Mouse (Mus musculus): Measurements from ENCODE around the gene Trappc2l. TPM values are rescaled to one million over a fixed set of nuclear protein-coding genes. Genes with fewer than 3 reads are reported as not detected.

Gene Trappc2l
- polyA plus RNA-seq, 1 experiment from 2014 or later, result 110 TPM

DNA sequence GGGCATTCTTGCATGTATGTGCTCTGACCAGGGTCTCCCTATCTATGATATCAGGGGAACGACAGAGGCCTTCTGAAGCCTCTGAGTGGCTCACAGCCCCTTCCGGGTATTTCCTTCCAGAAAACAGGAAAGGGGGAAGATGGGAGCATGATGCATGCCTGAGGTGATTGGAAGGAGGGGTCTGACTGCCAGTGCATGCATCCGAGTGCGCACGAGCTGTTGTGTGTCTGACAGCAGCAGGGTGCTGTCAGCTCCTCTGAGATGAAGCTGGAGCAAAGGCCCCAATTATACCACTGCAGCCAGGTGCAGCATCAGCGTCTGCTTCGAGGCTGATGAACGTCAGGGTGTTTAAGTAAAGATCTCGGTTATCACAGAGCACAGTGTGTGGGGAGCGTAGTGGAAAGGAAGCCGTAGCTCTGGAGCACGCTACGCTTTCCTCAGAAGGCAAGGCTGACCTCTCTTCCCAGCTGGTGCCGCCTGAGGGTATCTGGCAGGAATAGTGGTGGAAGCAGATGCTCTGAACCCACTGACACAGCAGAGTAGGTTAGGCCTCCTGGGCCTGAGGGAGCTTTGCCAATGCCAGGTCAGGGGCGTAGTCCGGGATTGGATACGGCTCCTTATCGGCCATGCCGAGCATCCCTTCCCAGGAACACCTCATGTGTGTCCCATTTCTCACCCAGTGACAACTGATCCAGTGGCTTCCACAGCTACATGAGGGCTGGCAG lies 17.5 kb upstream of the Trappc2l start:
- Histone ChIP-seq H3K9me3 (ENCODE audit: control insufficient read depth, low read length) (no peaks in the 10 kb centered on the region), H3K4me3 (ENCODE audit: low read length) (no peak overlapping the region), H3K27me3 (replicated peaks; ENCODE audit: control insufficient read depth, insufficient read depth, low read length) (no peaks in the 10 kb centered on the region), H3K36me3 (ENCODE audit: control insufficient read depth, insufficient read depth, low read length) (no peaks in the 10 kb centered on the region; the same call in 1 of the 2 replicates), H3K4me1 (ENCODE audit: control insufficient read depth, insufficient read depth, low read depth, low read length) (peaks cover 7% of the 10 kb centered on the region), H3K4me2 (ENCODE audit: low read length) (no peak overlapping the region), H3K27ac (ENCODE audit: low read depth, low read length) (peak overlapping the region; percentile 59), H3K9ac (ENCODE audit: low read depth, low read length) (peak overlapping the region; percentile 41)
- peak; percentile 42; the same call in 1 of the 2 replicates for ATAC-seq
- 64% methylated on average over 19 of the region's 19 CpGs for WGBS

DNA sequence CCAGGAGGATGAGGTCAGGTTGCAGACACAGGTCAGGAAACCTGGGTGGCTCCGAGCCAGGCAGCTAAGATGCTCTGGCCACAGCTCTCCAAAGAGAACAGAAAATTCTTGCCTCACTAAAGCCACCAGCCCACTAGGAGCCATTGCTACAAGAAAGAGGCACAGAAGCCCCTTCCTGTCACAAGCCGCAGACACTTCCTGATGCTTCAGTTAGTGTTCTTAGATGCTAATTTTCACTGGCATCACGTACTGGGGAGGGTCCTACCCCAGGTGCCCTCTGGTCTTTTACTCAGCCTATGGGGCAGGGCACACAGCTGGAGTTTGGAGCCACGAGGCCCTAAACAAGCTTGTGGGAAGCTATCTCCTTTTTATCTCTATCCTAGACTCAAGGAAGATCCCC lies 15.4 kb upstream of the Trappc2l start:
- Histone ChIP-seq H3K9me3 (ENCODE audit: control insufficient read depth, low read length) (no peaks in the 10 kb centered on the region), H3K27me3 (replicated peaks; ENCODE audit: control insufficient read depth, insufficient read depth, low read length) (no peaks in the 10 kb centered on the region), H3K36me3 (ENCODE audit: control insufficient read depth, insufficient read depth, low read length) (no peaks in the 10 kb centered on the region; the same call in 1 of the 2 replicates), H3K4me2 (ENCODE audit: low read length) (no peak overlapping the region), H3K4me1 (ENCODE audit: control insufficient read depth, insufficient read depth, low read depth, low read length) (peaks cover 7% of the 10 kb centered on the region), H3K27ac (ENCODE audit: low read depth, low read length) (no peak overlapping the region), H3K4me3 (ENCODE audit: low read length) (no peak overlapping the region), H3K9ac (ENCODE audit: low read depth, low read length) (no peak overlapping the region)
- ATAC-seq, result no peak
- 51% methylated on average over 4 of the region's 4 CpGs for WGBS

DNA sequence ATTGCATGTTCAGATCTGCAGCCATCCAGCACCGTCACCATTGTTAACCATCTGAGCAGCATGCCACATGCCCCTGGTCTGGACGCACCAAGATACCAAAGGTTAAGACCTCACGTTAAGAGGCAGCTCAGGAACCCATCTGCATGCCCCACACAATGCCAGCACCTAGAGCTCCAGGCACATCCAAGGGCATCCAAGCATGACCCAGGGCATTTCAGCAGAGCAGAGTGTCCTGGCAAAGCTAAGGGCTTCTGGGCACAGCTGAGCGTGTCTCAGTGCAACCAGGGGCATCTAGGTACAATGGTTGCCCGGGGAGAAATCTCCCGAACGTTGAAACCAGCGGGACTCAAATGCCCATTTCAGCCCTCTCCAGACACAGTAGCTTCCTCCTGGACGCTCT lies 10.8 kb upstream of the Trappc2l start:
- no peak overlapping the region for H3K4me2 ChIP-seq (ENCODE audit: low read length)
- no peak overlapping the region for H3K9ac ChIP-seq (ENCODE audit: low read depth, low read length)
- ATAC-seq, result no peak
- no peaks in the 10 kb centered on the region for H3K9me3 ChIP-seq (ENCODE audit: control insufficient read depth, low read length)
- H3K27ac ChIP-seq (ENCODE audit: low read depth, low read length), result no peak overlapping the region
- H3K4me1 ChIP-seq (ENCODE audit: control insufficient read depth, insufficient read depth, low read depth, low read length), result no peaks in the 10 kb centered on the region
- no peaks in the 10 kb centered on the region for H3K36me3 ChIP-seq (ENCODE audit: control insufficient read depth, insufficient read depth, low read length)
- no peaks in the 10 kb centered on the region for H3K27me3 ChIP-seq (replicated peaks; ENCODE audit: control insufficient read depth, insufficient read depth, low read length)
- WGBS, result 90% methylated on average over 9 of the region's 9 CpGs
- no peak overlapping the region for H3K4me3 ChIP-seq (ENCODE audit: low read length)

- H3K27me3 ChIP-seq (replicated peaks; ENCODE audit: control insufficient read depth, insufficient read depth, low read length), result no peaks in the 10 kb centered on the region
- H3K27ac ChIP-seq (ENCODE audit: low read depth, low read length), result no peak overlapping the region
- no peaks in the 10 kb centered on the region for H3K9me3 ChIP-seq (ENCODE audit: control insufficient read depth, low read length)
- H3K36me3 ChIP-seq (ENCODE audit: control insufficient read depth, insufficient read depth, low read length), result no peaks in the 10 kb centered on the region
- no peaks in the 10 kb centered on the region for H3K4me1 ChIP-seq (ENCODE audit: control insufficient read depth, insufficient read depth, low read depth, low read length)
- no peak overlapping the region for H3K4me3 ChIP-seq (ENCODE audit: low read length)
- no peak for ATAC-seq
- no peak overlapping the region for H3K9ac ChIP-seq (ENCODE audit: low read depth, low read length)
- WGBS, result 76% methylated on average over 1 of the region's 1 CpGs
- no peak overlapping the region for H3K4me2 ChIP-seq (ENCODE audit: low read length)
Measured at GRCm38 (mm10) chr8:122604640-122605039, 6.8 kb upstream of the Trappc2l start.

DNA sequence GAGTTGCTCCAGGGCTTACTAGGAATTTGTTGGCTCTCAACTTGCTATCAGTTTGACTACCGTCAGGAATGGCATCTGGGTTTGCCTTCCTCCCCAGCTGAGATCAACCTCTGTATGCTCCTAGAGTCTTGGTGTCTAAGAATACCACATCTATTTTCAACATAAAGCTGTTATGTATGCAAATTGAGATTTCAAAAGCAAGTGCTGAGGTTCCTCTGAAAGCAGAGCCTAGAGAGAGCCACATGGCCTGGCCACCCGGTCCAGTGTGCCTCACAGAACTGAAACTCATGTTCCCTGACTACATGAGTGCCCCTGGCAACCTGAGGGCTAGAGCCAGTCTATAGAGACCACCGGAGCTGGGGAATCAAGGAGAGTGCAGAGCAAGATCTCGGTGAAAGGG lies 6.1 kb upstream of the Trappc2l start:
- ATAC-seq, result no peak
- WGBS, result 79% methylated on average over 4 of the region's 4 CpGs
- no peak overlapping the region for H3K27ac ChIP-seq (ENCODE audit: low read depth, low read length)

GRCm38 (mm10) chr8:122606810-122607209 lies 4.6 kb upstream of the Trappc2l start:
- H3K27me3 ChIP-seq (replicated peaks; ENCODE audit: control insufficient read depth, insufficient read depth, low read length), result no peaks in the 10 kb centered on the region
- H3K4me3 ChIP-seq (ENCODE audit: low read length), result no peak overlapping the region
- H3K36me3 ChIP-seq (ENCODE audit: control insufficient read depth, insufficient read depth, low read length), result no peaks in the 10 kb centered on the region
- no peak overlapping the region for H3K4me2 ChIP-seq (ENCODE audit: low read length)
- no peak overlapping the region for H3K27ac ChIP-seq (ENCODE audit: low read depth, low read length)
- 87% methylated on average over 11 of the region's 12 CpGs for WGBS
- ATAC-seq, result no peak
- peaks cover 8% of the 10 kb centered on the region for H3K4me1 ChIP-seq (ENCODE audit: control insufficient read depth, insufficient read depth, low read depth, low read length)
- H3K9me3 ChIP-seq (ENCODE audit: control insufficient read depth, low read length), result no peaks in the 10 kb centered on the region
- no peak overlapping the region for H3K9ac ChIP-seq (ENCODE audit: low read depth, low read length)

More for the DNA sequence above, 6.1 kb upstream of the Trappc2l start:
- Histone ChIP-seq H3K9me3 (ENCODE audit: control insufficient read depth, low read length) (no peaks in the 10 kb centered on the region), H3K9ac (ENCODE audit: low read depth, low read length) (no peak overlapping the region), H3K4me3 (ENCODE audit: low read length) (no peak overlapping the region), H3K4me1 (ENCODE audit: control insufficient read depth, insufficient read depth, low read depth, low read length) (peaks cover 2% of the 10 kb centered on the region; the same call in 1 of the 2 replicates), H3K36me3 (ENCODE audit: control insufficient read depth, insufficient read depth, low read length) (no peaks in the 10 kb centered on the region), H3K4me2 (ENCODE audit: low read length) (no peak overlapping the region), H3K27me3 (replicated peaks; ENCODE audit: control insufficient read depth, insufficient read depth, low read length) (no peaks in the 10 kb centered on the region)

- no peaks in the 10 kb centered on the region for H3K27me3 ChIP-seq (replicated peaks; ENCODE audit: control insufficient read depth, insufficient read depth, low read length)
- H3K4me2 ChIP-seq (ENCODE audit: low read length), result peak overlapping the region; percentile 79
- peaks cover 16% of the 10 kb centered on the region for H3K4me1 ChIP-seq (ENCODE audit: control insufficient read depth, insufficient read depth, low read depth, low read length)
- peak overlapping the region; percentile 80; the same call in 1 of the 2 replicates for H3K4me3 ChIP-seq (ENCODE audit: low read length)
- WGBS, result 58% methylated on average over 4 of the region's 4 CpGs
- no peaks in the 10 kb centered on the region for H3K36me3 ChIP-seq (ENCODE audit: control insufficient read depth, insufficient read depth, low read length)
- no peak for ATAC-seq
- H3K9ac ChIP-seq (ENCODE audit: low read depth, low read length), result 0 out of 2 replicates have a peak overlapping the region, but pooled peaks have one; percentile 22
- 0 out of 2 replicates have a peak overlapping the region, but pooled peaks have one; percentile 3 for H3K27ac ChIP-seq (ENCODE audit: low read depth, low read length)
- no peaks in the 10 kb centered on the region for H3K9me3 ChIP-seq (ENCODE audit: control insufficient read depth, low read length)
Measured at GRCm38 (mm10) chr8:122610209-122610608, 1.2 kb upstream of the Trappc2l start.

DNA sequence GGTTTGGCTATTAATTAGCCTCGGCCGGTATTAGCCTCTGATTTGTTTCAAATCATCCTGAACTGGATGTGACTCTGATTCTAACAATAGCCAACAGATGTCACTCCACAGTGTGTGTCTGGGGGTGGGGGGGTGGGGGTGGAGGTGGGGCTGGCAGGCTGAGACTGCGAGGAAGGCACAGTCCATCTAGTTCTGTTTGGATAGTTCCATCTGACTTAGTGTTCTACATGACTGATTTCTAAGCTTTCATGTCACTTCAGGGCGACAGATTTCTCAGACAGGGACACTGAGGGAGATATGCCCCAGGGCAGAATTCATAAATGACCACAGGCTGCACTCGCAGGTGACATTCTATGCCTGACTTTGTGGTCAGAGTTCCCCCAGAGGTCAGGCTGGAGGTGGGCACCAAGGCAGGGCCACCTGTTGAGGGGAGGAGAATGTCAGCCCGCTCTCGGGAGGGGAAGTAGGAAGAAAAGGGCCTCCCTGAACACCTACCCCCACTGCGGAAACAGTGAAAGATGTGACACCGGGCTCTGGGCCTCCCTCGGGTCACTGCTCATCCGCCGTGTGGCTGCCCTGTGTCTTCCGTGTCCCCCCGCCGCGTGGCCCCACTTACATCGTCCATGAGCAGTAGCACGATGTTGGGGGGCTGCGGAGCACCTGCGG lies 695 bp upstream of the Trappc2l start:
- no peak for ATAC-seq
- H3K9ac ChIP-seq (ENCODE audit: low read depth, low read length), result peak overlapping the region; percentile 80
- peaks cover 16% of the 10 kb centered on the region for H3K4me1 ChIP-seq (ENCODE audit: control insufficient read depth, insufficient read depth, low read depth, low read length)
- H3K9me3 ChIP-seq (ENCODE audit: control insufficient read depth, low read length), result no peaks in the 10 kb centered on the region
- WGBS, result under 1% methylated on average over 20 of the region's 20 CpGs
- peak overlapping the region; percentile 79 for H3K4me2 ChIP-seq (ENCODE audit: low read length)
- 0 out of 2 replicates have a peak, but pooled peaks cover 2% of the 10 kb centered on the region for H3K36me3 ChIP-seq (ENCODE audit: control insufficient read depth, insufficient read depth, low read length)
- H3K4me3 ChIP-seq (ENCODE audit: low read length), result peak overlapping the region; percentile 80
- H3K27me3 ChIP-seq (replicated peaks; ENCODE audit: control insufficient read depth, insufficient read depth, low read length), result no peaks in the 10 kb centered on the region
- H3K27ac ChIP-seq (ENCODE audit: low read depth, low read length), result peak overlapping the region; percentile 77

DNA sequence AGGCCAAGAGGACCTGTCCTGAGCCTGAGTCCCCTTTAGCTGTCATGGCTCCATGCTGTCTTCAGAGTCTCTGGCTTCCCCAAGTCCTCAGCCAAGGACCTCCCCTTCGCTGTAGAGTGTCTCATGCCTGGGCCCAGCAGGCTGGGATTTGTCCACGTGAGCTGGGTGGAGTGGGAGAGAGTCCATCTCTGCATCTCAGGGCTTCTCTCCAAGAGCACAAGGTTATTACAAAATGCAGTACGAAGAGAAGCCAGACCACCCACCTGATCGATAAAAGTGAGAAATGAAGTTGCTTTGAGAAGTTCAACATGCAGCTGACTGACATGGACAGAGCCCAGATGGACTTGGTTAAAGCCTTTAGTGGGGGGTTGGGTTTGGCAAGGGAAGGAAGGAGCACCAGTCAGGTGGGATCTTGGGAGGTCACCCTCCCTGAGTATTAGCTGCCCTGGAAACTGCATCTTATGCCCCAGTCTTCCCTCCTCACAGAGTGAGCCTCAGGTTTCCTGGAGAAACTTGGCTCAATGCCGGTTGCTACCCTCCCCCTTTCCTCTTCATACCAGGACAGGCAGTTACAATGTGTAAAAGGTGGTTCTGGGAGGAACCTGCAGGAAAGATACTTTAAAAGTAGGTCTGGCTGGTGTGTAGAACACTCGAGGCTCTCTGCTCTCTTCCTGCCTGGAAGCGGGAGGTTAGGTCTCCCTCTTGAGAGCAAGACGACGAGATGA lies 4.9 kb downstream of the Trappc2l start:
- Histone ChIP-seq H3K4me1 (ENCODE audit: control insufficient read depth, insufficient read depth, low read depth, low read length) (peaks cover 12% of the 10 kb centered on the region), H3K9me3 (ENCODE audit: control insufficient read depth, low read length) (no peaks in the 10 kb centered on the region), H3K9ac (ENCODE audit: low read depth, low read length) (no peak overlapping the region), H3K27ac (ENCODE audit: low read depth, low read length) (no peak overlapping the region), H3K27me3 (replicated peaks; ENCODE audit: control insufficient read depth, insufficient read depth, low read length) (no peaks in the 10 kb centered on the region), H3K36me3 (ENCODE audit: control insufficient read depth, insufficient read depth, low read length) (0 out of 2 replicates have a peak, but pooled peaks cover 2% of the 10 kb centered on the region), H3K4me2 (ENCODE audit: low read length) (no peak overlapping the region), H3K4me3 (ENCODE audit: low read length) (no peak overlapping the region)
- 74% methylated on average over 9 of the region's 9 CpGs for WGBS
- no peak for ATAC-seq
